Comparison of ENCODE assay signal across 8 mouse cellular contexts in the genomic region with DNA sequence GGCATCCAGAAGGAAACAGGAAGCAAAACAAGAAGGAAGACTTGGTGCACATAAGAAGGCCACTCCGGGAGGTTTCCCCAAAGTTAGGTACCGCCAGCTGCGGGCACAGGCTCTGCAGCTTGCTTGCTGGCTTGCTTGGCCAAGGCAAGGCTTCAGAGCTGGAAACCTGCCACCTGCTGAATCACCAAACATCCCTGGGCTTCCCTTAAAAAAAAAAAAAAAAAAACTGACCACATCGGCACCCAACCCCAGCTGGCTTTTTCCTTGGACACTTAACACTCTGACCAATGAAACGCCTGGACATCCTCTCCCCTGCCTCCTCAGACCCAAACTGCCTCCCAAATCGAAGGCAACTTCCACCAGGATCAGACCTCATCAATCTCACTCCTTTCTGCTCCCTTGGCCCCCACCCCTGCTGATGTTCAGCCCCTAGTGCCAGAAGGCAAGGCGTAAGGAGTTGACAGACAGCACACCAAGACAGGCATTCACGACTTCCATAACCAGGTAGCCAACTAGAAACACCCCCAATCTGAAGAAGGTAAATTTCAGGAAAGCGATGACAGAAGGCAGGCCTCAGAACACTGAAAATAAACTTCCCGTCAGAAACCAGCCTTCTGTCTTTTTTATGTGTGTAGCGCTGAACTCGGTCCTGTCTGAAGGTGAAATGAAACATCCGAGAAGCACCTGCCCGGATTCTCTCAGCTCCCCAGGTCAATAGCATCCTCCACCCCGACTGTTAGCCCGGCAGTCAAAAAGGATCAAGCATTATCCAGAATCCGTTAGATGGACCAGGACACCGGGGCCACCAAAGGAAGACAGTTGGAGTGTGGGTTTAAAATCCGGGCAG. TPM values are rescaled to one million over a fixed set of nuclear protein-coding genes. Genes with fewer than 3 reads are reported as not detected.
DNase-seq lines count a peak whose midpoint lies in the region; ATAC-seq and TF ChIP-seq lines count a peak whose summit lies in the region.

No protein-coding gene starts in this region.

- H3K4me2 ChIP-seq in liver, embryonic 14.5 days (ENCODE audit: low read depth) = peak overlapping the region; percentile 74
- peak overlapping the region; percentile 90 for H3K4me2 ChIP-seq in neural tube, embryonic 13.5 days

- peak overlapping the region; percentile 13 for H3K27ac ChIP-seq in kidney, adult 2 months (ENCODE audit: insufficient read depth, low read depth, low read length)
- no peak overlapping the region for H3K27ac ChIP-seq in liver, embryonic 14.5 days
- H3K27ac ChIP-seq in neural tube, embryonic 13.5 days (replicated peaks) = no peak overlapping the region

- no peak for TF ChIP-seq CTCF in kidney, adult 2 months (conservative IDR thresholded peaks at IDR 0.05; ENCODE audit: insufficient read depth, insufficient read length, low read depth, low read length)
- TF ChIP-seq CTCF in liver, embryonic 14.5 days (IDR thresholded peaks at IDR 0.05; ENCODE audit: low read depth) = no peak

- H3K36me3 ChIP-seq in kidney, adult 2 months (ENCODE audit: control insufficient read depth, insufficient read depth, low read length) = no peaks in the 10 kb centered on the region
- no peaks in the 10 kb centered on the region for H3K36me3 ChIP-seq in liver, embryonic 14.5 days (replicated peaks; ENCODE audit: control insufficient read depth, insufficient read depth, low read depth)
- H3K36me3 ChIP-seq in neural tube, embryonic 13.5 days = 0 out of 2 replicates have a peak, but pooled peaks cover 4% of the 10 kb centered on the region

- H3K9ac ChIP-seq in liver, embryonic 14.5 days (replicated peaks) = no peak overlapping the region
- H3K9ac ChIP-seq in neural tube, embryonic 13.5 days = peak overlapping the region; percentile 95

- H3K4me1 ChIP-seq in kidney, adult 2 months (ENCODE audit: control insufficient read depth, insufficient read depth, low read length) = peaks cover 10% of the 10 kb centered on the region; the same call in 1 of the 2 replicates
- H3K4me1 ChIP-seq in liver, embryonic 14.5 days (replicated peaks; ENCODE audit: control insufficient read depth in 2 of 2, insufficient read depth in 2 of 2, low read length in 1 of 2) = peaks cover 0 to 17% of the 10 kb centered on the region in 2 experiments; a peak in 2 of 4 replicates
- H3K4me1 ChIP-seq in neural tube, embryonic 13.5 days (replicated peaks) = peaks cover 24% of the 10 kb centered on the region

- DNase-seq in right cerebral cortex, adult 18-20 months = peak; percentile 71
- DNase-seq in right cerebral cortex, postnatal 36 days (ENCODE audit: low spot score in 2 of 2) = no peak
- peak; percentile 58 to 60 for DNase-seq in cerebellum, postnatal 36 days
- peak; percentile 71 to 83 for DNase-seq in heart, adult 9 months (ENCODE audit: low spot score in 2 of 2)
- peak; percentile 93 for DNase-seq in kidney, adult 2 months
- DNase-seq in liver, embryonic 14.5 days (ENCODE audit: low read depth in 3 of 3, low spot score in 3 of 3) = no peak
- DNase-seq in thymus, postnatal 14 days = no peak

- no peaks in the 10 kb centered on the region for H3K27me3 ChIP-seq in kidney, adult 2 months (replicated peaks; ENCODE audit: control insufficient read depth, insufficient read depth, low read length)
- H3K27me3 ChIP-seq in liver, embryonic 14.5 days (ENCODE audit: control insufficient read depth, insufficient read depth, low read length) = peaks cover 21% of the 10 kb centered on the region
- no peaks in the 10 kb centered on the region for H3K27me3 ChIP-seq in neural tube, embryonic 13.5 days

- 8% methylated on average over 19 of the region's 19 CpGs for WGBS in kidney, adult 2 months
- 29% methylated on average over 19 of the region's 19 CpGs for WGBS in liver, embryonic 14.5 days (ENCODE audit: insufficient replicate concordance)
- 23% methylated on average over 19 of the region's 19 CpGs for WGBS in neural tube, embryonic 13.5 days

- ATAC-seq in liver, embryonic 14.5 days (ENCODE audit: insufficient read depth) = no peak
- no peak for ATAC-seq in neural tube, embryonic 13.5 days (ENCODE audit: low read depth)

- TF ChIP-seq POLR2A in kidney, adult 2 months (IDR thresholded peaks at IDR 0.05; ENCODE audit: low read depth, low read length) = no peak

- H3K9me3 ChIP-seq in liver, embryonic 14.5 days (ENCODE audit: control insufficient read depth, low read length) = no peaks in the 10 kb centered on the region
- H3K9me3 ChIP-seq in neural tube, embryonic 13.5 days = no peaks in the 10 kb centered on the region

- TF ChIP-seq EP300 in liver, embryonic 14.5 days (IDR thresholded peaks at IDR 0.05; ENCODE audit: low read depth) = no peak

- H3K4me3 ChIP-seq in kidney, adult 2 months (ENCODE audit: insufficient read depth, low read depth, low read length) = peak overlapping the region; percentile 64
- peak overlapping the region; percentile 62 to 84 for H3K4me3 ChIP-seq in liver, embryonic 14.5 days (ENCODE audit: insufficient read depth in 1 of 2, low read depth in 2 of 2, low read length in 2 of 2)
- H3K4me3 ChIP-seq in neural tube, embryonic 13.5 days = peak overlapping the region; percentile 86

RNA-seq across cellular contexts. Expression of a gene that starts 2.7 kb away (rescaled TPM):
- polyA plus RNA-seq in kidney, adult 2 months (2012; rRNA removed) = 40.7 and 47.7 TPM in 2 replicates
- 11.0 and 17.3 TPM in 2 replicates for polyA plus RNA-seq in liver, embryonic 14.5 days (2012; rRNA removed)
- polyA plus RNA-seq in liver, embryonic 14.5 days (2014; fragmentation: Nextera tagmentation; extraction: Ambion mirVana) = 19.2 and 21.7 TPM in 2 replicates
- 18.7 TPM in 2 replicates for polyA plus RNA-seq in neural tube, embryonic 13.5 days (2015; fragmentation: Nextera tagmentation; extraction: Ambion mirVana)

Comparison
In these comparisons a context has a peak if more than half of its experiments do, and no peak if none do; other contexts are left out.
1. DNase-seq: peak in right cerebral cortex, adult 18-20 months (single experiment), cerebellum, postnatal 36 days (2 of 2), heart, adult 9 months (2 of 2) and kidney, adult 2 months (single experiment); none in right cerebral cortex, postnatal 36 days (0 of 2), liver, embryonic 14.5 days (0 of 3) and thymus, postnatal 14 days (single experiment).
2. Peak in every context shown above with its lines, with median percentiles within 50 percentile points of each other: H3K4me3 ChIP-seq.